Mouse (Mus musculus): ENCODE results near the gene Efna3. TPM values are rescaled to one million over a fixed set of nuclear protein-coding genes. Genes with fewer than 3 reads are reported as not detected.

Gene Efna3
- total RNA-seq, 2 experiments from 2014 or later, result 59.9 to 63.1 TPM

GRCm38 (mm10) chr3:89287286-89287685, 35.5 kb downstream of the Efna3 start:
- DNase-seq (ENCODE audit: low spot score in 2 of 2), result no peak

GRCm38 (mm10) chr3:89285526-89285925, 37.2 kb downstream of the Efna3 start:
- DNase-seq (ENCODE audit: low spot score in 2 of 2), result no peak

- DNase-seq (ENCODE audit: low spot score in 2 of 2), result no peak
Observed at GRCm38 (mm10) chr3:89284261-89284660, 38.5 kb downstream of the Efna3 start.

- no peak for DNase-seq (ENCODE audit: low spot score in 2 of 2)
Observed at GRCm38 (mm10) chr3:89282291-89282643, 40.5 kb downstream of the Efna3 start.

GRCm38 (mm10) chr3:89281579-89282290, 41.0 kb downstream of the Efna3 start:
- DNase-seq (ENCODE audit: low spot score in 2 of 2), result peak; percentile 84 to 90

GRCm38 (mm10) chr3:89280606-89281511, 41.9 kb downstream of the Efna3 start, which contains the start of gene Efna1:
TSS of gene Efna1 (minus strand) at chr3:89281142.
- peak; percentile 29 to 50 for DNase-seq (ENCODE audit: low spot score in 2 of 2)

- peak in 1 of 2 experiments; percentile 34 for DNase-seq (ENCODE audit: low spot score in 2 of 2)
Observed at GRCm38 (mm10) chr3:89280050-89280605, 42.6 kb downstream of the Efna3 start.

- DNase-seq (ENCODE audit: low spot score in 2 of 2), result peak; percentile 71 to 74
Observed at GRCm38 (mm10) chr3:89279153-89279890, 43.4 kb downstream of the Efna3 start.

GRCm38 (mm10) chr3:89278643-89279042, 44.1 kb downstream of the Efna3 start:
- DNase-seq (ENCODE audit: low spot score in 2 of 2), result no peak

- DNase-seq (ENCODE audit: low spot score in 2 of 2), result no peak
Observed at GRCm38 (mm10) chr3:89278107-89278506, 44.7 kb downstream of the Efna3 start.

- DNase-seq (ENCODE audit: low spot score in 2 of 2), result peak in 1 of 2 experiments; percentile 40
Observed at GRCm38 (mm10) chr3:89277281-89278021, 45.3 kb downstream of the Efna3 start.

GRCm38 (mm10) chr3:89276061-89276460, 46.7 kb downstream of the Efna3 start:
- no peak for DNase-seq (ENCODE audit: low spot score in 2 of 2)

GRCm38 (mm10) chr3:89271760-89272159, 51.0 kb downstream of the Efna3 start:
- DNase-seq (ENCODE audit: low spot score in 2 of 2), result no peak

GRCm38 (mm10) chr3:89270891-89271290, 51.9 kb downstream of the Efna3 start:
- DNase-seq (ENCODE audit: low spot score in 2 of 2), result peak; percentile 55 to 59

GRCm38 (mm10) chr3:89270051-89270755, 52.6 kb downstream of the Efna3 start, which contains the start of gene Slc50a1:
TSS of gene Slc50a1 (minus strand) at chr3:89270570.
- DNase-seq (ENCODE audit: low spot score in 2 of 2), result peak; percentile 87 to 94

GRCm38 (mm10) chr3:89268916-89269315, 53.8 kb downstream of the Efna3 start:
- no peak for DNase-seq (ENCODE audit: low spot score in 2 of 2)

GRCm38 (mm10) chr3:89266439-89266893, 56.3 kb downstream of the Efna3 start:
- peak; percentile 73 to 81 for DNase-seq (ENCODE audit: low spot score in 2 of 2)

Data from layer of hippocampus, postnatal 10 days (tissue).